ENCODE assay signal across 9 mouse cellular contexts in the genomic region with DNA sequence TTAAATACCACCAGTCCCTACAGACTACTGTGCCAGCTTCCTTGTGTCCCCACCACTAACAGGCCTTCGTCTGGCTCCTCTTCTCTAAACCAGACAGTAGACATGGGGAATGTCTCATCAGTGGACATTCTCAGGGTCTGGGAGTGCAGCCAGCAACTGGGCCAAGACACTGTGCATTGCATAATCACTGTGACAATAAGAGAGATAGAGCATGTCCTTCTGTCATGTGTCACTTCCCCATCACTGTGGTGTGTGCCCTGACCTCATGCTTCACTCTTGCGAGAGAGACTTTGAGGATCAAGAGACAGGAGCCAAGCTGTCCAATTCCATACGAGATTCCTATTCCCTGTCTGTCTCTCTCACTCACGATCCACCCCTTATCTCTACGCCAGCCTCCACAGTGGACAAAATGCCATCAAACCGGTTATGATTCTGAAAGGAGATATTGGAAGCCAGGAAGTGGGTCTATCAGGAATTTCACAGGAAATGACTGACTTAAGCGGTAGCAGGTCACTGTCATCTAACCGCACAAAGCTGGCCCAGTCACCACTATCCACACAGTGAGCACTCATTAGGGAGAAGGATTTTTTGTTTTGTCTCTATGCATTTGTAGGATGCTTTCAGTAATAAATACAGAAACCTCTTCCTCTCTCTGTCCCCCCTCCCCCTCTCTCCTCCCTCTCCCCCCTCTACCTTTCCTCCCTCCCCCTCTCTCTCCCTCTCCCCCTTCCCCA.
DNase-seq lines count a peak whose midpoint lies in the region; ATAC-seq and TF ChIP-seq lines count a peak whose summit lies in the region.
"Had no signal": no experiment of that assay in that cellular context is flagged by ENCODE, and none has a peak within 500 bp of the region (broad histone marks: within the 10 kb centered on the region; RNA-seq: fewer than 3 reads in every experiment).

No protein-coding gene starts in this region.

- ATAC-seq in heart, embryonic 14.5 days (ENCODE audit: insufficient number of reproducible peaks, insufficient read depth, low FRiP score, low read depth), result peak; percentile 45; the same call in 1 of the 2 replicates
- ATAC-seq in lung, embryonic 16.5 days (ENCODE audit: low read depth), result peak; percentile 94

- no peak overlapping the region for H3K9ac ChIP-seq in heart, embryonic 14.5 days (ENCODE audit: low read length)
- H3K9ac ChIP-seq in lung, embryonic 16.5 days (ENCODE audit: low read length), result no peak overlapping the region
- H3K9ac ChIP-seq: embryonic facial prominence, embryonic 15.5 days had no signal

- H3K9me3 ChIP-seq in heart, embryonic 10.5 days, result no peaks in the 10 kb centered on the region
- H3K9me3 ChIP-seq in E14TG2a.4 (ENCODE audit: low read length), result no peaks in the 10 kb centered on the region
- no peaks in the 10 kb centered on the region for H3K9me3 ChIP-seq in heart, embryonic 14.5 days (ENCODE audit: control insufficient read depth, low read length)
- H3K9me3 ChIP-seq in lung, embryonic 16.5 days (ENCODE audit: control insufficient read depth, low read length), result no peaks in the 10 kb centered on the region
- H3K9me3 ChIP-seq: embryonic facial prominence, embryonic 15.5 days had no signal

- no peak for TF ChIP-seq CTCF in E14TG2a.4 (conservative IDR thresholded peaks at IDR 0.05; ENCODE audit: low read length)

- DNase-seq in heart, adult 18-20 months, result peak; percentile 70 to 74
- no peak for DNase-seq in heart, embryonic 10.5 days (ENCODE audit: low spot score)
- no peak for DNase-seq in urinary bladder, postnatal 10 days (ENCODE audit: low spot score)
- no peak for DNase-seq in cerebellum, adult 8-10 months
- DNase-seq in layer of hippocampus, postnatal 14 days (ENCODE audit: low spot score in 2 of 2), result no peak

- 0 out of 2 replicates have a peak, but pooled peaks cover 10% of the 10 kb centered on the region for H3K27me3 ChIP-seq in heart, embryonic 10.5 days (ENCODE audit: insufficient read depth, poor library complexity, severe bottlenecking)
- no peaks in the 10 kb centered on the region for H3K27me3 ChIP-seq in E14TG2a.4 (ENCODE audit: insufficient read depth, low read length)
- H3K27me3 ChIP-seq in heart, embryonic 14.5 days (ENCODE audit: control insufficient read depth, insufficient read depth, low read length), result no peaks in the 10 kb centered on the region
- peaks cover 3% of the 10 kb centered on the region; the same call in 1 of the 2 replicates for H3K27me3 ChIP-seq in lung, embryonic 16.5 days (ENCODE audit: control insufficient read depth, insufficient read depth, low read depth, low read length)

- no peak overlapping the region for H3K4me3 ChIP-seq in heart, embryonic 10.5 days
- 0 out of 2 replicates have a peak overlapping the region, but pooled peaks have one; percentile 5 for H3K4me3 ChIP-seq in E14TG2a.4 (replicated peaks; ENCODE audit: low read length)
- H3K4me3 ChIP-seq in heart, embryonic 14.5 days (ENCODE audit: control insufficient read depth in 1 of 2, insufficient read depth in 1 of 2, low read depth in 1 of 2, low read length in 2 of 2), result no peak overlapping the region
- no peak overlapping the region for H3K4me3 ChIP-seq in lung, embryonic 16.5 days (ENCODE audit: low read length)
- H3K4me3 ChIP-seq: embryonic facial prominence, embryonic 15.5 days had no signal

- 47% methylated on average over 8 of the region's 8 CpGs for WGBS in heart, embryonic 10.5 days
- WGBS in heart, embryonic 14.5 days, result 45% methylated on average over 8 of the region's 8 CpGs
- WGBS in lung, embryonic 16.5 days, result 25% methylated on average over 8 of the region's 8 CpGs

- H3K4me1 ChIP-seq in heart, embryonic 10.5 days, result peaks cover 24% of the 10 kb centered on the region
- H3K4me1 ChIP-seq in E14TG2a.4 (replicated peaks; ENCODE audit: low read depth, low read length), result peaks cover 87% of the 10 kb centered on the region
- peaks cover 10 to 22% of the 10 kb centered on the region in 2 experiments; a peak in 3 of 4 replicates for H3K4me1 ChIP-seq in heart, embryonic 14.5 days (ENCODE audit: control insufficient read depth in 2 of 2, insufficient read depth in 2 of 2, low read length in 2 of 2)
- H3K4me1 ChIP-seq in lung, embryonic 16.5 days (replicated peaks; ENCODE audit: control insufficient read depth, insufficient read depth, low read length), result peaks cover 19% of the 10 kb centered on the region

- H3K27ac ChIP-seq in heart, embryonic 10.5 days, result no peak overlapping the region
- H3K27ac ChIP-seq in heart, embryonic 14.5 days (replicated peaks in 1 of 2; ENCODE audit: control insufficient read depth in 1 of 2, insufficient read depth in 1 of 2, low read depth in 2 of 2, low read length in 2 of 2), result no peak overlapping the region
- peak overlapping the region; percentile 70 for H3K27ac ChIP-seq in lung, embryonic 16.5 days (ENCODE audit: low read length)
- H3K27ac ChIP-seq: embryonic facial prominence, embryonic 15.5 days had no signal

- no peak overlapping the region for H3K4me2 ChIP-seq in heart, embryonic 14.5 days (ENCODE audit: low read length)
- H3K4me2 ChIP-seq in lung, embryonic 16.5 days (ENCODE audit: low read depth, low read length), result 0 out of 2 replicates have a peak overlapping the region, but pooled peaks have one; percentile 9
- H3K4me2 ChIP-seq: embryonic facial prominence, embryonic 15.5 days had no signal

- no peaks in the 10 kb centered on the region for H3K36me3 ChIP-seq in heart, embryonic 10.5 days
- peaks cover 63% of the 10 kb centered on the region for H3K36me3 ChIP-seq in E14TG2a.4 (ENCODE audit: insufficient read depth, low read length)
- no peaks in the 10 kb centered on the region for H3K36me3 ChIP-seq in heart, embryonic 14.5 days (ENCODE audit: control insufficient read depth, insufficient read depth, low read length)
- H3K36me3 ChIP-seq in lung, embryonic 16.5 days (ENCODE audit: control insufficient read depth, insufficient read depth, low read length), result no peaks in the 10 kb centered on the region
- H3K36me3 ChIP-seq: embryonic facial prominence, embryonic 15.5 days had no signal

Comparison
In these comparisons a context has a peak if more than half of its experiments do, and no peak if none do; other contexts are left out.
1. DNase-seq: peak in heart, adult 18-20 months (2 of 2); none in heart, embryonic 10.5 days (single experiment), urinary bladder, postnatal 10 days (single experiment), cerebellum, adult 8-10 months (single experiment) and layer of hippocampus, postnatal 14 days (0 of 2).